Mouse (Mus musculus): Measurements from ENCODE around the gene Foxp1.

The Foxp1 gene

DNA sequence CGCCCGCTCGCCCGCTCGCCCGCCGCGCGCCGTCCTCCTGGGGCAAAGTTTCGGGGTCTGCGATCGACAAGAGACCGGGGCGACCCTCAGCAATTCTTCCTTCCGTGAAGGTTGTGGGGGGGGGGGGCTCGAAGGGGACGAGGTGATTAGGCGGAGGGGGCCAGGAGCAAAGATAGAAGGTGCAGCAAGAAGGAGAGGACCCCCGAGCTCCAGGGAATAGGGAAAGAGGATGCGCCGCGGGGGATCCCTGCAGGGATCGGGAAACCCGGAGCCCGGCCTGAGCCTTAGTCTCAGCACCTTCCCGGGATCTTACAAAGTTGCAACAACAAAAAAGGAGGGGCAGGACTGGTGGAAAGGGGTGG lies 1.9 kb downstream of the Foxp1 start:
- no peak for DNase-seq (ENCODE audit: low spot score)

DNA sequence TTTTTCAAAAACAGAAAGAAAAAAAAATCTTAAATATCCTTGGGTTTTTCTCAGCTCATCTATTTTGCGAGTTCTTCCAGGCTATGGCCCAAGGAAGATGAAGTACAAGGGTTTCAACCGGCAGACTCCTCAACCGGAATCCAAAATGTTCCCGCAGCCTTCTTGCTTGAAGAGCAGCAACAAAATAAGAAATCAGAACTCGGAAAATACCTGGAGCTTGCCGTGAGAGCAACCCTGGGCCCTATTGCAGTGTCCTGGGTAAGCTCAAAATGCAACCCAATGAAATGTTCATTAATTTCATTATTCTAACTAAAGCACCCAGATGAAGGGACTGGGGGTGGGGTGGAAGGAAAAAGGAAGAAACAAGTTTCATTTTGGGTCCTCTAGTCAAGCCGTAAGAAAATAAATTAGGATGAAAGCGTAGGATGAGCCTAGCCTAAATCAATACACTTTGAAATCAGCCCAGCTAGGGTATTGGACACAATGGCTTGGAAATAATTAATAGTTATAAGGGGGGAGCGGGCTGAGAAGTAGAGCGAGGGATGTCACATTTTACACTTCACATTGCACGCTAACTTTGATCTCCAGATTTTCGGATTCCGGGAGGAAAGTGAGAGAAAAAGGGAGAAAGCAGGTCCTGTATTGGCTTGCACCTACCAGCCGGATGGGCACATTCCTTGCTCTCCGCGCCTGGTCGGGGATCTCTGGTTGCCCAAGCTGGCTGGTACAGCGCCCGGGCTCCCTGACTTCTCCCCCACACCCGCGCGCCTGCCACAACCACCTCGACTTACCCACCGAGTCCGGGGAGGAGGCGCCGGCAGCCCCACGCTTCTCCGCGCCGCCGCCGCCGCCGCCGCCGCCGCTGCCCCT lies 2.5 kb downstream of the Foxp1 start:
- peak; percentile 64 for DNase-seq (ENCODE audit: low spot score)

DNA sequence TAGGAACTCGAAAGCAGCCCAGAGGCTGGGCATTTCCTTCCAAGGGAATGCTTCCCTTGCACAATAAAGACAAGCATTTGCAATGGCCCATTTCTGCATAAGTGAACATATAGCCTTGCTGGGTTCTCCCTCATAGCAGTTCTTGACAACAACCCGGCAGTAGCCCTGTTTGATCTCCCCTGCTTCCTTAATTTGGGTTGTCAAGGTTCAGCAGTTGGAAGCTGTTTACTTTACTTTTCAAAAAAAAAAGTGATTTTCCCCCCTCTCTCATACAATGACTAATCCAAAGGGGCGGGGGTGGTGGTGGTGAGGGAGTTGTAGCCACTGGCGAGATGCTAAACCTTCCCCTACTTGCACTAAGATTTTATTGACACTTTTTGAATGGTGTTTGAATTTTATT lies 3.5 kb downstream of the Foxp1 start:
- DNase-seq (ENCODE audit: low spot score): peak; percentile 69

- no peak for DNase-seq (ENCODE audit: low spot score)
Measured at GRCm38 (mm10) chr6:99515667-99516199, 6.8 kb downstream of the Foxp1 start.

DNA sequence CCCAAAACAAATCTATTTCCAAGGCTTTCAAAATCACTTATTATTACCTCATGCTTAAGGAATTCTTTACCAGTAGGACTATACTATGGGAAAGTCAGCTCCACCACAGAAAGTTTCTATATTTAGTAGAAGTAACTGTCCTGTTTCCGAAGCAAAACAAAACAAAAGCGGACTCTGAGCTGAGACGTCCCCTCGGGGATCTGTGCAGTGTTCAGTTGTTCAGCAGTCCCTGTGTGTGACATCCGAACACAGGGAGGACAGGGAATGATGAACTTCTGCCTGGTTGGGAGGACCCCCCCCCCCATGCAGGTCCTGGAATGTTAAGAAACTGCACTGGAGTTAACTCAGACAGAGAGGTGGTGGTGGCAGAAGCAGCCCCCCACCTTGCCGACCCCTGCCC lies 10.7 kb downstream of the Foxp1 start:
- DNase-seq (ENCODE audit: low spot score): peak; percentile 22

DNA sequence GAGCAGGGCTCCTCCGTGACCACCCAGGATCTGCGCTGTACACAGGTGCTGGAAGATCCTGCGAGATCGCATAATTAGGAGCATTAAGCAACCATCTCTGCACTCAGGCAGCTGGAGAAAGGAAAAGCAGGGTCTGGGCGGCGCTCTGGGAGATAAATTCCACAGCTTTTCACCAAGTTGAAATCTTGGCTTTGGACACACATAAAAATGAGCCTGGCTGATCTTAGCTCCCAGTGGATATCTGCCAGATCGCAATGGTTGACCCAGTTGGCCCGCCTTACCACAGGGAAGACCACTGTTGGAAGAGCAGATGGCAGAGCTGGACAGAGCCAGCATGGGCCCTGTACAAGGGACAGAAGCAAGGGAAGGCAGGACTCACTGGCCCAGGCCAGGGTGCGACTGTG lies 13.3 kb downstream of the Foxp1 start:
- no peak for DNase-seq (ENCODE audit: low spot score)

GRCm38 (mm10) chr6:99506816-99507215 lies 15.7 kb downstream of the Foxp1 start:
- DNase-seq (ENCODE audit: low spot score): no peak

DNA sequence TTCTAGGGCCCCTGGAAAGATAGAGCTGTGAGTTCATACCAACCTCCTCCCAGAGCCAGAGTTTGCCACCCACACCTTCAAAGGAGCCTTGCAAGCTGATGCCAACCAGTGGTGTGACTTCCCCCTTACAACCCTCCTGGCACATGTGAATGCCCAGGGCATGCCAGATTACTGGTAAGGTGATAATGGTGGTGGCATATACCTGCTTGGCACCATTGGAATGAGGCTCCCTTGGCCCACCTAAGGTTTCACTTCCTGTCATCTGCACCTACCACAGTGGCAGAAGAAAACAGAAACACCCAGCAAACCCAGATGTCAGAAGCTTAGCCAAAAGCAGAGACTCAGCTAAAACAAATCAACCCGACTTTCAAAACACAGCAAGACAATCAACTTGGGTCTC lies 18.8 kb downstream of the Foxp1 start:
- no peak for DNase-seq (ENCODE audit: low spot score)

- DNase-seq (ENCODE audit: low spot score): no peak
Measured at GRCm38 (mm10) chr6:99502727-99503126, 19.8 kb downstream of the Foxp1 start.

GRCm38 (mm10) chr6:99502314-99502713 lies 20.2 kb downstream of the Foxp1 start:
- no peak for DNase-seq (ENCODE audit: low spot score)

DNA sequence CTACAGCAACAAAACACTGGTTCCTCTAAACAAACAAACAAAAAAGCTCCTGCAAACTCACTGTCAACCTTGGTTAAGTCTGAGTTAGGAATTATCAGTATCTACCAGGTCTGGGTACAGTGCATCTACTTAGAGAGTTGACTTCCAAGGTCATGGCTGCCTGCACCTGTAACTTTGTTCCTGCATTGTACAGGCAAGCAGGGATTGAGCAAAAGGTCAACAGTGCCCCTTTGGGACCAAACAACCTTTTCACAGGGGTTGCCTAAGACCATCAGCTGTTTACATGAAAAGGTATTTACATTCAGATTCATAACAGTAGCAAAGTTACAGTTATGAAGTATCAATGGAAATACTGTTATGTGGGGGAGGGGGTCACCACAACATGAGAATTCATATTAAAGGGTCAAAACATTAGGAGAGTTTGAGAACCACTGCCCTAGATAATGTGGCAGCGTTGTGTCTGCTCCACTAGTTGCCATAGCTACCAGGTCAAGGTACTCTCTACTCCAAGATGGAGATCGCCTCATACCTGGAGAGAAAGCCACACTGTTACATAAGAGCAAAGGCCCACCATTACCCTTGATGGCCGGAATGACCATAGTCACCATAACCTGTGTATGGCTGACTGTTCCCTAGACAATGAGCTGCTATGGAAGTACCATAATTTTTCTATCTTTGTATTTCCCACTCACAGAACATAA lies 21.8 kb downstream of the Foxp1 start:
- no peak for DNase-seq (ENCODE audit: low spot score)

DNA sequence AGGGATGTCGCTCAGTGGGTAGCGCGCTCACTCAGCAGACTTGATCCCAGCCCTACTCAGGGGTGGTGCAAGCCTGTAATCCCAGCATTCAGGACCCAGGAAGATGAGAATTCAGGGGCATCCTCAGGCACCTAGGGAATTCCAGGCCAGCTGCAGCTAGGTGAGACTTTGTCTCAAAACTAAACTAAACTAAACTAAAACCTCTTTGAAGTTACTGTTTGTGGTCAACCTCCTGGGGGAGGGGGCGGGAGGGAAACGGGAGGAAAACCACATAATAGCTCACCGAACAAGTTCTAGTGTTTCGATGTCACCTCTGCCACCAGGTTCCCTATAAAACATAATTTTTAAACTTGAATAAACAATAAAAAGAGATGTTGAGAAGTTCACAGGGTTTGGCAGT lies 24.4 kb downstream of the Foxp1 start:
- DNase-seq (ENCODE audit: low spot score): no peak

- DNase-seq (ENCODE audit: low spot score): no peak
Measured at GRCm38 (mm10) chr6:99496114-99496513, 26.4 kb downstream of the Foxp1 start.

DNA sequence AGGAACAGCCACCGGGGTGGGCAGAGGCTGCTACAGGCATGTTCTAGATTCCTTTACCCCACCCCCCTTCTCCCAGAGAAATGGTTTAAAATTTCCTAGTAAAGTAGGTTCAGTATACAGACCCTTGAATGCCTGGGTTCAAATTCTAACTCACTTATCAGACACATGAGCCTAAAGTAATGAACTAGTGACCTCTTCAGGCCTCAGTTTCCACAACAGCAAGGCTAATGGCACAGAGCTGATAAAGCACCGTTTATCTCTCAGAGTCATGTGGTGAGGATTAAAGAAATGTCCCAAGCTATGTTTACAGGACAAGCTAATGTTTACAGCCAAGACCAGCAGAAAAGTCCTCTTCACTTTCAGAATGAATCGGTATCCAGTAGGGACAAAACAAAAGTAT lies 29.6 kb downstream of the Foxp1 start:
- no peak for DNase-seq (ENCODE audit: low spot score)

DNA sequence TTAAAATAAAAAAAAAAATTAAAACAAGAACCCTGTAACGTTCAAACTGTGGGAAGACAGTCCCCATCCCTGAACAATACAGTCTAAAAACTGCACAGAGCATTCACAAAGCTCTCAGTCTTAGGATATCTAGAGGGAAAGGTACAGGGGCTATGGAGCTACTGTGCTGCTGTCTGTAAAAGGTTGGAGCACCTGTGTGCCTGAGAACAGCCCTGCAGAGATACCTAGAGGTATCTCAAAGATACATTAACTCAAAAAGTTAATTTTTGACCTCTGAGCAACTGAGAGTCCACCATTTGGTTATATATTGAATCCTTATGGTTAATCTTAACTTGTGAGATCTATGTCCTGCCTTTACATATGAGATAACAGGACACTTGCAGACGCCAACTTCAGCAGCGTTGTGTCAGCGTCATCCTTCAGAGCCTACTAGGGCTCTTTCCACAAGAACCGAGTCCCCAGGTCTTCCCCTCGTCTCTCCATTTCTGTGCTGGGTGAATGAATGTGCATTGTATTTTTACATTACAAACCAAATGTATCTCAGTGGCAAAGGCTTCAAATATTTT lies 30.5 kb downstream of the Foxp1 start:
- no peak for DNase-seq (ENCODE audit: low spot score)

- DNase-seq (ENCODE audit: low spot score): no peak
Measured at GRCm38 (mm10) chr6:99491146-99491545, 31.4 kb downstream of the Foxp1 start.

DNA sequence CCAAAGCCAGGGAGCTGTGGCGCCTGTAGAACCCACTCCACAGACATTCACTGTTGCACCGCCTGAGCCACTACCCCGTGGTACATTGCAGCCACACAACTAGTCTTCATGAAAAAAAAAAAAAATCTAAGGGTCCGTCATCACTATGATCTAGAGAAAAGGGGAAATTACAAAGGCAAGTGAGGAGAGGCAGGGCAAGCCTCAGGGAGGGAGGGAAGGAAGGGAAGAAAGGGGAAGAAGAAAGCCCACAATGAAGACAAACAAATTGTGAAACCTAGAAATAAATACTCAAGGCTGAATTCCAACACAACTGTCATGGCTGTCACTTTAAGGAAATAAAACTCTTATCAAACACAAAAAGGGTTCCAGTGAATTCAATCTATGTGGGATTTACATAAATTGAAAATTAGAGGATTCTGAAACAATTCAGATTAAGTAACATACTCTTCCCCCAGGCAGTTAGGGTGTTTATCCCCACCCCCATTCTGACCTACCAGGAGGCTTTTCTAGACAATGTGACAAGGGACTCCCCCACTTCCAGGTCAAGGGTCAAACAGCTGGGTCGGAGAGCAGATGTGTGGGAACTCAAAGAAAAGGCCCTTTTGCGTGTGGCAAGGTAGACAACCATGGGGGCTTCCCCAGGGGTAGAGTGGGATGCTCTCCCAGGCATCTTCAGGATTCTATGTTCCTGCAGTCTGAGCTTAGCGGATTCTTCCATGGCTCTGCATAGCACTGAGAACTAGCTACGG lies 32.4 kb downstream of the Foxp1 start:
- DNase-seq (ENCODE audit: low spot score): no peak

DNA sequence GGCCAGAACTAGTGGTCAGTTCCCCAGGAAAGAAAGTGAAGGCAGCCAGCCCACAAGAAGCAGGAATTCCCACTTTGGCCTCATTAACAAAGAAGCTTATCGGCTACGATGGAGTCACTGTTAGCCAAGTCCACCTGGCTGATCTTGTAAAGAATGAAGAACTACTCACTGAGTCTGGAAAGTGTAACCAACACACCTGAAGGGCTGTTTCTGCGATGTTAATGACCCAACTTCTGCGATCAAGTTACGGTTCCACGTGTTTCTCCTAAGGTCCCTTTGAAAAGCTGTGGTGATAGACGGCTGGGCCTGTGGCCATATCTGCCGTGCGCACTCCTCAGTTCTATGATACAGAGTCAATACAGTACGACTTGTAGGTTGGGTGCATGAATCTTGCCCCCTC lies 33.1 kb downstream of the Foxp1 start:
- DNase-seq (ENCODE audit: low spot score): no peak

- peak; percentile 44 for DNase-seq (ENCODE audit: low spot score)
Measured at GRCm38 (mm10) chr6:99485884-99486640, 36.5 kb downstream of the Foxp1 start.

DNA sequence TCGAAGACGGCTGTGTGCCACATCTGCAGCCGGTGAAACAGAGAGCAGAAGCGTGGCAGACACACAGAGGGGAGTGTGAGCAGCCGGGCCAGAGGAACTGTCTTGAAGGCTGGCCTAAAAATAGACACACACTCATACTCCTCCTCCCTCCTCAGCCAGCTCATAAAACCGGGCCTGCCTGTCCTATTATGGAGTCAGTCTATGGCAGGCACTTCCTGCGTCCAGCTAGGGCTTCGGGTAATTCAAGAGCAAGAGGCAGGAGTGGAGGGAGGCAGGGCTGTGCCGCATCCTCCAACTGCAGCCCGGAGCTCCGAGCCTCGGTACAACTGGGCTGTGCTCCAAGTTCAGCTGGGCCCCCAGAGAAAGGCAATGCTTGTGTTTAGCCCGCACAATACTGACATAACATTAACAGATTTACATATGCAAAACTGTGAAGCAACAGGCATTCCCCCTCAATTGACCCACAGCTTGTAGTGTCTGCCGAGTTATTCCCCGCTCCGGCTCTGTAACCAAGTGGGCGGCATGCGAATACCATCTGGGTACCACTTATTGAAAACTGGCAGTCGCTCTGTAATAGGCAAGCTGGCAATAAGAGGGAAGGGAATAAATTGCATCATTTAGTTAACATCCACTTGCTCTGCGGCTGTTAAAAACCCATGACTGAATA lies 37.2 kb downstream of the Foxp1 start:
- peak; percentile 80 for DNase-seq (ENCODE audit: low spot score)

- no peak for DNase-seq (ENCODE audit: low spot score)
Measured at GRCm38 (mm10) chr6:99484884-99485216, 37.7 kb downstream of the Foxp1 start.

Data from embryo, embryonic 10.5 days (tissue).